Mouse (Mus musculus) MEL (cell line): Measurements from ENCODE around the gene Pxdn. TPM values are rescaled to one million over a fixed set of nuclear protein-coding genes. Genes with fewer than 3 reads are reported as not detected.

ENCODE experiments used
- DNase-seq: peaks from one replicate; pipeline ENCODE4 v3.0.0; 2011; ENCODE audit warnings: low read depth, low spot score
- H3K27ac ChIP-seq: 2 replicates; pipeline ENCODE4 v1.5.1; 2012; ENCODE audit warnings: low read depth, mild to moderate bottlenecking, control low read depth, low read length, moderate library complexity; ENCODE audit not compliant: control insufficient read depth
- H3K27me3 ChIP-seq, 2 experiments: fragments of 150-350 bp in 1 of 2; sonication (generic) in 1 of 2; 2 replicates each; pipeline ENCODE4 v1.6.1; 2012; ENCODE audit warnings: low read length in 2 of 2, mild to moderate bottlenecking in 2 of 2, improper control_type of control experiment in 1 of 2, moderate library complexity in 1 of 2; ENCODE audit not compliant: insufficient read depth in 2 of 2, control insufficient read depth in 1 of 2
- H3K36me3 ChIP-seq, 2 experiments: 2 replicates each; pipeline ENCODE4 v1.6.1; 2012 to 2014; ENCODE audit warnings: low read length in 2 of 2, improper control_type of control experiment in 1 of 2, inconsistent platforms in 1 of 2, mild to moderate bottlenecking in 1 of 2; ENCODE audit not compliant: insufficient read depth in 2 of 2, control insufficient read depth in 1 of 2
- H3K4me1 ChIP-seq, 2 experiments: fragments of 150-350 bp in 1 of 2; sonication (generic) in 1 of 2; 2 replicates each; pipeline ENCODE4 v1.6.1; 2012; ENCODE audit warnings: low read length in 2 of 2, improper control_type of control experiment in 1 of 2, mild to moderate bottlenecking in 1 of 2; ENCODE audit not compliant: insufficient read depth in 2 of 2, control insufficient read depth in 1 of 2
- H3K4me3 ChIP-seq, 2 experiments: fragments of 150-350 bp in 1 of 2; sonication (generic) in 1 of 2; 2 replicates each; pipeline ENCODE4 v1.5.1; 2012; ENCODE audit warnings: low read depth in 2 of 2, low read length in 2 of 2, mild to moderate bottlenecking in 2 of 2, moderate library complexity in 2 of 2, control low read depth in 1 of 2, improper control_type of control experiment in 1 of 2; ENCODE audit not compliant: control insufficient read depth in 1 of 2, insufficient read depth in 1 of 2
- H3K79me2 ChIP-seq: 2 replicates; pipeline ENCODE4 v1.6.1; 2012; ENCODE audit warnings: mild to moderate bottlenecking, low read length, moderate library complexity; ENCODE audit not compliant: control insufficient read depth, poor library complexity, insufficient read depth
- H3K9ac ChIP-seq: 2 replicates; pipeline ENCODE4 v1.6.1; 2012; ENCODE audit warnings: low read depth, mild to moderate bottlenecking, control low read depth, low read length, moderate library complexity; ENCODE audit not compliant: control insufficient read depth, poor library complexity, severe bottlenecking
- H3K9me3 ChIP-seq: fragments of 150-350 bp; sonication (generic); replicated peaks from 2 replicates; pipeline ENCODE4 v1.6.1; 2012; ENCODE audit warnings: mild to moderate bottlenecking, low read length, improper control_type of control experiment, moderate library complexity; ENCODE audit not compliant: insufficient read depth
- CHD2 ChIP-seq: IDR thresholded peaks from 2 replicates; pipeline ENCODE4 v1.6.1; 2011; ENCODE audit warnings: low read length, improper control_type of control experiment
- E2F4 ChIP-seq: IDR thresholded peaks from 2 replicates; pipeline ENCODE4 v1.6.1; 2011; ENCODE audit warnings: low read depth, low read length, improper control_type of control experiment, borderline replicate concordance
- ELF1 ChIP-seq: IDR thresholded peaks from 2 replicates; pipeline ENCODE4 v1.6.1; 2014; ENCODE audit warnings: low read depth, mild to moderate bottlenecking, inconsistent platforms, low read length, improper control_type of control experiment, moderate library complexity
- EP300 ChIP-seq, 2 experiments: IDR thresholded peaks; 2 replicates each; pipeline ENCODE4 v1.6.1; 2011; ENCODE audit warnings: improper control_type of control experiment in 2 of 2, low read length in 2 of 2, low read depth in 1 of 2, mild to moderate bottlenecking in 1 of 2
- ETS1 ChIP-seq: IDR thresholded peaks from 2 replicates; pipeline ENCODE4 v1.6.1; 2012; ENCODE audit warnings: low read depth, mild to moderate bottlenecking, inconsistent platforms, low read length, improper control_type of control experiment, moderate library complexity
- GABPA ChIP-seq: IDR thresholded peaks from 2 replicates; pipeline ENCODE4 v1.6.1; 2012; ENCODE audit warnings: low read depth, mild to moderate bottlenecking, inconsistent platforms, low read length, improper control_type of control experiment, moderate library complexity
- GATA1 ChIP-seq: IDR thresholded peaks from 2 replicates; pipeline ENCODE4 v1.6.1; 2011; ENCODE audit warnings: low read depth, low read length, improper control_type of control experiment
- HCFC1 ChIP-seq: IDR thresholded peaks from 2 replicates; pipeline ENCODE4 v1.6.1; 2012; ENCODE audit warnings: low read depth, mild to moderate bottlenecking, inconsistent platforms, low read length, improper control_type of control experiment, moderate library complexity
- JUND ChIP-seq: IDR thresholded peaks from 2 replicates; pipeline ENCODE4 v1.6.1; 2011; ENCODE audit warnings: low read depth, mild to moderate bottlenecking, improper control_type of control experiment, low read length
- KAT2A ChIP-seq: conservative IDR thresholded peaks from 2 replicates; pipeline ENCODE4 v1.6.1; 2012; ENCODE audit warnings: low read depth, low read length, improper control_type of control experiment, inconsistent platforms
- MAFK ChIP-seq: IDR thresholded peaks from 2 replicates; pipeline ENCODE4 v1.6.1; 2011; ENCODE audit warnings: low read depth, mild to moderate bottlenecking, low read length, improper control_type of control experiment, borderline replicate concordance
- MAX ChIP-seq: IDR thresholded peaks from 2 replicates; pipeline ENCODE4 v1.6.1; 2011; ENCODE audit warnings: low read length, improper control_type of control experiment
- MAZ ChIP-seq: IDR thresholded peaks from 2 replicates; pipeline ENCODE4 v1.6.1; 2012; ENCODE audit warnings: low read depth, mild to moderate bottlenecking, inconsistent platforms, low read length, improper control_type of control experiment
- MYB ChIP-seq: IDR thresholded peaks from 2 replicates; pipeline ENCODE4 v1.6.1; 2011; ENCODE audit warnings: mild to moderate bottlenecking, low read depth, low read length, improper control_type of control experiment
- MYC ChIP-seq: IDR thresholded peaks from 2 replicates; pipeline ENCODE4 v1.6.1; 2011; ENCODE audit warnings: low read depth, mild to moderate bottlenecking, low read length, improper control_type of control experiment, moderate library complexity
- NELFE ChIP-seq: IDR thresholded peaks from 2 replicates; pipeline ENCODE4 v1.6.1; 2011; ENCODE audit warnings: low read depth, low read length, improper control_type of control experiment
- NRF1 ChIP-seq: IDR thresholded peaks from 2 replicates; pipeline ENCODE4 v1.6.1; 2014; ENCODE audit warnings: low read depth, mild to moderate bottlenecking, inconsistent platforms, low read length, improper control_type of control experiment, moderate library complexity; ENCODE audit not compliant: poor library complexity, insufficient read depth, severe bottlenecking
- POLR2AphosphoS2 ChIP-seq: IDR thresholded peaks from 2 replicates; pipeline ENCODE4 v1.6.1; 2011; ENCODE audit warnings: low read length, improper control_type of control experiment
- POLR2AphosphoS5 ChIP-seq: IDR thresholded peaks from 2 replicates; pipeline ENCODE4 v1.6.1; 2012; ENCODE audit warnings: low read depth, borderline replicate concordance, mild to moderate bottlenecking, inconsistent platforms, low read length, moderate library complexity, mixed read lengths
- RCOR1 ChIP-seq: IDR thresholded peaks from 2 replicates; pipeline ENCODE4 v1.6.1; 2012; ENCODE audit warnings: low read depth, mild to moderate bottlenecking, inconsistent platforms, low read length, improper control_type of control experiment
- SIN3A ChIP-seq: IDR thresholded peaks from 2 replicates; pipeline ENCODE4 v1.6.1; 2012; ENCODE audit warnings: low read length, improper control_type of control experiment, inconsistent platforms
- SMC3 ChIP-seq: IDR thresholded peaks from 2 replicates; pipeline ENCODE4 v1.6.1; 2011; ENCODE audit warnings: low read depth, low read length, improper control_type of control experiment
- TBP ChIP-seq: IDR thresholded peaks from 2 replicates; pipeline ENCODE4 v1.8.0; 2011; ENCODE audit warnings: low read depth, low read length, improper control_type of control experiment
- TCF12 ChIP-seq: IDR thresholded peaks from 2 replicates; pipeline ENCODE4 v1.6.1; 2014; ENCODE audit warnings: low read depth, mild to moderate bottlenecking, inconsistent platforms, low read length, improper control_type of control experiment, moderate library complexity
- USF1 ChIP-seq: IDR thresholded peaks from 2 replicates; pipeline ENCODE4 v1.6.1; 2014; ENCODE audit warnings: low read depth, mild to moderate bottlenecking, inconsistent platforms, low read length, improper control_type of control experiment, moderate library complexity
- USF2 ChIP-seq, 2 experiments: IDR thresholded peaks; 2 replicates each; pipeline ENCODE4 v1.6.1; 2011 to 2012; ENCODE audit warnings: improper control_type of control experiment in 2 of 2, low read length in 2 of 2, borderline replicate concordance in 1 of 2, inconsistent platforms in 1 of 2, low read depth in 1 of 2, mild to moderate bottlenecking in 1 of 2; ENCODE audit not compliant: insufficient read depth in 1 of 2
- ZNF384 ChIP-seq: IDR thresholded peaks from 2 replicates; pipeline ENCODE4 v1.6.1; 2012; ENCODE audit warnings: low read depth, mild to moderate bottlenecking, inconsistent platforms, low read length, improper control_type of control experiment
- polyA plus RNA-seq, 2 experiments: library from polyadenylated mRNA; stranded (reverse) in 1 of 2; unstranded in 1 of 2; fragments of >175 nt in 1 of 2; fragments of >200 nt in 1 of 2; gene quantifications; 2 replicates each; pipeline versions ENCODE4 v1.2.1 to v1.2.4; 2012; ENCODE audit warnings: low replicate concordance in 2 of 2, low read depth in 1 of 2; ENCODE audit not compliant: insufficient read length in 2 of 2, insufficient read depth in 1 of 2, missing spikeins in 1 of 2
- total RNA-seq: library from RNA; depleted of rRNA; stranded (reverse); fragments of 300-350 nt; gene quantifications from 2 replicates; pipeline ENCODE4 v1.2.3, GENCODE M21; 2012

Gene Pxdn
- total and polyA plus RNA-seq, 3 experiments: not detected

DNA sequence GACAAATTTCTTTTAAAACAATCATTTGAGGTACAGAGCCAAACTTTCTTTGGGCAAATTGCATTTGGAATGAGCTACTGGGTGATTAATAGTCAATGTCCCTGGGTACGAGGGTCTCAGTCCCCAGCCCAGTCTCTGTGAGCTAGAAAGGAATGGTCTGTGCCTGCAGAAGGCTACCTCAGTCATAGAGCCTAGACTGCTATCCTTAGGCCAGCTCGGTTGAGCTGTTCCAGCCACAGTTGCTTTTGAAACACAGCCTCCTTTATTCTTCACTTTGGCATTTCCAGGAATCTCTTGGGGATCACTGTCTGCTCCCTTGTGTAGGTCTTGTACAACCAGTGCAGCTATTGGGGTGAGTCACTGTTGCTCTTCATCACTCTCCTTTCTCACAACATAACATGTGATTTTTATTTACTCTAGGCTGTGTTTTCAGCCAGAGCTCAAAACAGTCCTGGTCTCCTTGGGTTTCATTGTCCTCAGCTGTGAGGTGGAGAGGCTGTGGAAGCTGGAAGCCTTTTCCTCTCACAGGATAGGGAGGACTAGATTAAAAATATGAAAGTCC, 86.9 kb downstream of the Pxdn start:
- no peaks in the 10 kb centered on the region for H3K36me3 ChIP-seq
- no peak overlapping the region for H3K9ac ChIP-seq
- H3K9me3 ChIP-seq: no peaks in the 10 kb centered on the region
- H3K4me3 ChIP-seq: no peak overlapping the region
- TF ChIP-seq RCOR1 (no peak), MAZ (no peak), ZNF384 (no peak), USF2 (IDR thresholded peaks at IDR 0.05; ENCODE audit: borderline replicate concordance in 1 of 2, insufficient read depth in 1 of 2, low read depth in 1 of 2, low read length in 2 of 2) (no peak), TBP (no peak), USF1 (no peak), MYB (no peak), POLR2AphosphoS2 (no peak), ELF1 (no peak), GATA1 (no peak)
- H3K27me3 ChIP-seq: no peaks in the 10 kb centered on the region
- H3K79me2 ChIP-seq: no peaks in the 10 kb centered on the region
- H3K27ac ChIP-seq: no peak overlapping the region
- no peak for DNase-seq
- no peaks in the 10 kb centered on the region for H3K4me1 ChIP-seq

DNA sequence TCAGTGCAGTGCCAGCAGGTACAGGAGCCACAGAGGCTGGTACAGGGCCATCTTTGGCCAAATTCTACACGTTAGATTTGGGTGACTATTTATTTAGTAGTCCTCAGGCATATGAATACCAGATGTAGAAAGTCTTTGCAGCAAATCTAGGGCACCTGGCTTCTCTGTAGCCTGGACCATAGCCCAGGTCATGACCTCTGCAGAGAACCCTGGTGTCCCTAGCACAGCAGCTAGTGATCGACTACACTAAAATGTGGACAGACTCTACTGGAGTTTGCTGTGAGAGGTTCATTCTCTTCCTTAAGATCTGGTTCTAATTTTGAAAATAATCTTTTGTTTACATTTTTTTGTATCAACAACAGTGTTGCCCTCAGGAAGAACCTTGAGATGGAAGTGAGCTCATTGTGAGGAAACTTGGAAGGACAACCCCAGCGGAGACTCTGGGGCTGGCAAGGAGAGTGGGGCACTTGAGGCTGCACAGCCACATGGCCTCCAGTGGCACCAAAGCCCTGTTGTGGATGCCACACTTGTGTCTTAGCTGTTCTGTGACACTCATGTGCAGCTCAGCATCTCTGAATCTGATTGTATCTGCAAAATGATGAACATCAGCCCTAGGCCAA, 90.4 kb downstream of the Pxdn start:
- Histone ChIP-seq H3K27me3 (no peaks in the 10 kb centered on the region), H3K9me3 (no peaks in the 10 kb centered on the region), H3K4me1 (no peaks in the 10 kb centered on the region), H3K36me3 (no peaks in the 10 kb centered on the region), H3K4me3 (no peak overlapping the region), H3K79me2 (no peaks in the 10 kb centered on the region), H3K9ac (no peak overlapping the region), H3K27ac (no peak overlapping the region)
- TF ChIP-seq SMC3: no peak
- no peak for TF ChIP-seq MAFK
- DNase-seq: no peak

DNA sequence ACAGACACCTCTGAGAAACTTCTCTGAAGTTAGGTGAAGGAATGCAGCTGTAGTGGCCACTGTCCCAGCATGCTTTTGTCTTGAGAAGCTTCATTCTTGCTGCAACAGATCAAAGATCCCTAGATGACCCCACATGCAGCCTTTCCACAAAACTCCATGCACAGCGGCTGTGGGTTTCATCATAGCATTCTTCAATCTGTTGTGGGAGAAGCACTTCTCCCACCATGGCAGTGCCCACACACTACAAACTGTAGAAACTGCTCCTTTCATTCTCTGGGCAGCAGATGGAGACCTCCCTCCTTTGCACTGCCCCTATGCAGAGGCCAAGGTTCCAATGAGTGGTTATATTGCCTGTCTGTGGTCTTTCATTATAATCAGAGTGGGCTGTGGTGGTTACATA, 91.7 kb downstream of the Pxdn start:
- Histone ChIP-seq H3K4me3 (no peak overlapping the region), H3K36me3 (no peaks in the 10 kb centered on the region), H3K9ac (no peak overlapping the region), H3K27me3 (no peaks in the 10 kb centered on the region), H3K4me1 (no peaks in the 10 kb centered on the region), H3K27ac (no peak overlapping the region), H3K79me2 (no peaks in the 10 kb centered on the region), H3K9me3 (no peaks in the 10 kb centered on the region)
- no peak for TF ChIP-seq MAX
- no peak for TF ChIP-seq E2F4
- no peak for TF ChIP-seq MAFK
- no peak for TF ChIP-seq CHD2
- no peak for TF ChIP-seq HCFC1
- TF ChIP-seq ETS1: no peak
- TF ChIP-seq GABPA: no peak
- no peak for TF ChIP-seq JUND
- TF ChIP-seq NELFE: no peak
- TF ChIP-seq POLR2AphosphoS5: no peak
- no peak for TF ChIP-seq TCF12
- no peak for TF ChIP-seq NRF1
- no peak for TF ChIP-seq KAT2A
- no peak for TF ChIP-seq EP300 (IDR thresholded peaks at IDR 0.05; ENCODE audit: low read depth in 1 of 2, low read length in 2 of 2)
- TF ChIP-seq MYC: no peak
- no peak for TF ChIP-seq SIN3A
- no peak for DNase-seq
